Mouse (Mus musculus) intestine, embryonic 16.5 days (tissue): ENCODE measurements around the gene Asb7. TPM values are rescaled to one million over a fixed set of nuclear protein-coding genes. Genes with fewer than 3 reads are reported as not detected.

ENCODE experiments used
- ATAC-seq: fragments of 200-750 bp; cut with Nextera tagmentation; 2 replicates; pipeline ENCODE4 v1.8.0; 2017; ENCODE audit warnings: moderate TSS enrichment, moderate library complexity
- H3K27ac ChIP-seq: fragments of 300-500 bp; sonication (generic); 2 replicates; pipeline ENCODE4 v1.5.1; 2014; ENCODE audit warnings: mild to moderate bottlenecking, low read length
- H3K27me3 ChIP-seq: fragments of 300-500 bp; sonication (generic); replicated peaks from 2 replicates; pipeline ENCODE4 v1.6.1; 2014; ENCODE audit warnings: low read length, control low read depth, mixed read lengths; ENCODE audit not compliant: control insufficient read depth, insufficient read depth
- H3K36me3 ChIP-seq: fragments of 300-500 bp; sonication (generic); 2 replicates; pipeline ENCODE4 v1.6.1; 2014; ENCODE audit warnings: low read length, control low read depth; ENCODE audit not compliant: control insufficient read depth, insufficient read depth
- H3K4me1 ChIP-seq: fragments of 300-500 bp; sonication (generic); 2 replicates; pipeline ENCODE4 v1.6.1; 2014; ENCODE audit warnings: low read length, control low read depth, mixed read lengths; ENCODE audit not compliant: control insufficient read depth, insufficient read depth
- H3K4me2 ChIP-seq: fragments of 300-500 bp; sonication (generic); 2 replicates; pipeline ENCODE4 v1.6.1; 2014; ENCODE audit warnings: low read depth, low read length, control low read depth
- H3K4me3 ChIP-seq: fragments of 300-500 bp; sonication (generic); 2 replicates; pipeline ENCODE4 v1.5.1; 2014; ENCODE audit warnings: mild to moderate bottlenecking, low read length
- H3K9ac ChIP-seq: fragments of 300-500 bp; sonication (generic); 2 replicates; pipeline ENCODE4 v1.6.1; 2014; ENCODE audit warnings: low read depth, low read length
- H3K9me3 ChIP-seq: fragments of 300-500 bp; sonication (generic); 2 replicates; pipeline ENCODE4 v1.6.1; 2016; ENCODE audit warnings: low read length, control low read depth; ENCODE audit not compliant: control insufficient read depth
- WGBS: fragments of 180-500 bp; shearing (Covaris S2); extraction: QIAGEN DNeasy Blood & Tissue Kit; methylation state at CpG from one replicate; pipeline ENCODE4 v1.1.7; 2014; 5-methylcytosine and 5-hydroxymethylcytosine counted together
- polyA plus RNA-seq: library from polyadenylated mRNA; unstranded; fragments of >200 nt; fragmentation: Nextera tagmentation; extraction: Ambion mirVana; gene quantifications from 2 replicates; pipeline ENCODE4 v1.2.1, GENCODE M21; 2015

Asb7 gene
- polyA plus RNA-seq, 1 experiment from 2014 or later: 10.2 TPM

DNA sequence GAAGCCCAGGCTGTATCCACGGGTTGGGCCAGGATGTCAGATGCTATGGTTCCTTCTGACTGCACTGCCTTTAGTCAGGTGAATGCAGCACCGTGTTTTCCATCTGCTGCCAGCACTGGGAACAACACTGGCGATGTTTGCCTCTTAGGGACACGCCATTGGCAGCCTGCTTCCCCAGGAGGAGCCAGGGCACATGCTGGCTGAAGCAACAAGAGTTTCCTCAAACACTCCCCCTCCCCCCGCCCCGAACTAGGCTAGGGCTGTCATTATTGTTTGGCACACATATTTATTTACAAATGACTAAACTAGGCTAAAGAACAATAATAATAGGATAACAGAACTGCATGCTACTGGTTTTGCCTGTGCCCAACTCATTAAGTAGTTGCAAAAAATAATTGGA lies 56.0 kb downstream of the Asb7 start:
- no peak overlapping the region for H3K9ac ChIP-seq
- no peak overlapping the region for H3K4me3 ChIP-seq
- no peak overlapping the region for H3K4me2 ChIP-seq
- H3K27me3 ChIP-seq: no peaks in the 10 kb centered on the region
- no peaks in the 10 kb centered on the region for H3K4me1 ChIP-seq
- no peak for ATAC-seq
- WGBS: 72% methylated on average over 6 of the region's 6 CpGs
- H3K27ac ChIP-seq: no peak overlapping the region
- H3K36me3 ChIP-seq: no peaks in the 10 kb centered on the region
- no peaks in the 10 kb centered on the region for H3K9me3 ChIP-seq

DNA sequence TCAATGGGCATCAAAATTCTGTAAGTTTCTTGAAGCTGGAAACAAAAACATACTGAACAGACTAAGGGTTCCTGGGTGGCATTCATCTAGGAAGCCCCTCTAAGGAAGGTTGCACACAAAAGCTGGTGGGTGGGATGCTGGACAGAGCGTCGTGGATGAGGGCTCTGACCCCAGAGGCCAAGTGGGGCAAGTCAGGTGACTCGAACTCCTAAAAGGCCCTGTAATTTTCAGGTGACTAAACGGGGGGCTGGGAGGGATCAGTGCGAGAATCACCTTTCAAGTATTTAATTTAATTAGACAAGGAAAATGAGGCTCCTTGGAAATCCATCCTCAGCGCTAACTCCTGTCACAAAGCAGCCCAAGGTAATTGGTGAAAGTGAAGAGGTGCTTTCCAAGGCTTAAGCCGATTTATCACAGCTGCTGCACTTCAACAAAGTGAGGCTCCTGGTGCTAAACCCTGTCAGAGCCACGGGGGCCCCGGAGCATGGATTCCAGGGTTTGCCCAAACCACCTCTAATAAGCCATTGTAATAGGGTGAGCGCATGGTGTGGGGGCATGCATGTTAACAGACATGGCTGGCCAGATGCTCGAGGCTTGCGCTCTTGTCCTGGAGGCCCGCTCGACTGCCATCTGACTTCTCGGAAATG lies 59.1 kb downstream of the Asb7 start:
- no peak overlapping the region for H3K4me3 ChIP-seq
- 77% methylated on average over 15 of the region's 15 CpGs for WGBS
- H3K4me2 ChIP-seq: no peak overlapping the region
- no peaks in the 10 kb centered on the region for H3K27me3 ChIP-seq
- no peak overlapping the region for H3K9ac ChIP-seq
- no peak for ATAC-seq
- H3K9me3 ChIP-seq: no peaks in the 10 kb centered on the region
- H3K4me1 ChIP-seq: no peaks in the 10 kb centered on the region
- H3K27ac ChIP-seq: no peak overlapping the region
- H3K36me3 ChIP-seq: no peaks in the 10 kb centered on the region

DNA sequence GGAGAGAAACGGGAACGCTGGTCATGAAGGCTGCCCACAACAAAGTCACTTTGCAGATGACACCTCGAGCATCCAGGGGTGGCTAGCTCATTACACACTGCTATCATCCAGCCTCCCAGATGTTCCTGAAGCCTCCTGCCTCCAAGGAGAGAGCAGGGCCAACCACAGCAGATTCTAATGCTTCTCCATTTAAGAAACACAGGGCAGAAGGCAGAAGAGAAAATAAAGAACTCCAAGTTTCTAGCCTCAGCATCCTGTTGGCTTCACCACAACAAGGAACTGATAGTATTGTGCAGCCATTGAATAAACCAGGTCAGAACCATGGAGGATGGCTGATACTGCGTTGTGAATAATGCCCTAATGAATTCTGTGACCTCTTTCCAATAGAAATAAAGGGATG lies 60.0 kb downstream of the Asb7 start:
- ATAC-seq: no peak
- H3K9ac ChIP-seq: no peak overlapping the region
- no peaks in the 10 kb centered on the region for H3K4me1 ChIP-seq
- H3K27ac ChIP-seq: no peak overlapping the region
- H3K4me3 ChIP-seq: no peak overlapping the region
- H3K27me3 ChIP-seq: no peaks in the 10 kb centered on the region
- no peaks in the 10 kb centered on the region for H3K36me3 ChIP-seq
- H3K9me3 ChIP-seq: no peaks in the 10 kb centered on the region
- no peak overlapping the region for H3K4me2 ChIP-seq
- 70% methylated on average over 4 of the region's 4 CpGs for WGBS

DNA sequence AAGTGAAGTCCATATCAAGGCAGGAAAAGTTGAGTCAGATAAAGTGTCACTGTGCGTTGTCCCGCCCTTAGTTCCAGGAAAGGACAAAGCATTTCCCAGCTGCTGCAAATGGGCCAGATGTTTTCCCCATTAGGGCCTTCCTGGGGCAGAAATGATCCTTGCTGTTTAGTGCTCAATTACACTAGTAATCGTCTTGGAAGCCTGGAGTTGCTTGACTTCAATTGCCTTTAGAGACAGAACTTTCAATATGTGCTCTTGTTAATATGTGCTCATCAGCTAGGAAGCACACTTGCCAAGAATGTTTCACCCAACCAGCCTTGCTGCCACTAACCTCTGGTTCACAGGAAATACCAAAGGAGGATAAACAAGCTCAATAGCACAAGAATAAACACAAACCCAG lies 66.0 kb downstream of the Asb7 start:
- H3K36me3 ChIP-seq: no peaks in the 10 kb centered on the region
- H3K4me1 ChIP-seq: no peaks in the 10 kb centered on the region
- H3K9me3 ChIP-seq: no peaks in the 10 kb centered on the region
- H3K9ac ChIP-seq: no peak overlapping the region
- WGBS: 54% methylated on average over 3 of the region's 3 CpGs
- H3K27ac ChIP-seq: no peak overlapping the region
- no peak overlapping the region for H3K4me2 ChIP-seq
- peak; percentile 40; the same call in 1 of the 2 replicates for ATAC-seq
- H3K4me3 ChIP-seq: no peak overlapping the region
- H3K27me3 ChIP-seq: no peaks in the 10 kb centered on the region

DNA sequence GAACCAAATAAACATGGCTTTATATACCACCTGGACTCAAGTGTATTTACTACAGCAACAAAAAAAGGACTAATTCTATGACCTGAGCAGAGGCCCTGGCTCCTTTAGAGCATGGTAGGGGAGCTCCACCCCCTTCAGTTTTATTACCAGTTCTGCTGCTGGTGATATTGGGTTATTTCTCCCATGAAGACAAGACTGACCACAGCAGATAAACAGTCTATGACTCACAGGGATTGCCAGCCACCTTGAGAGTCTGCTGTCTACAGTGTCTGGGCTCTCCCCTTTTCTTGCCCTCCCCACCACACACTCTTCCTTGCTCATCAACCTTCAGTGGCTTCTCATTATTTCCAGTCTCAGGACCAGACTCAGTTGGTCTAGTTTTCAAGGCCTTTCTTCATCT lies 87.5 kb downstream of the Asb7 start:
- Histone ChIP-seq H3K9ac (no peak overlapping the region), H3K27ac (no peak overlapping the region), H3K27me3 (no peaks in the 10 kb centered on the region), H3K4me3 (no peak overlapping the region), H3K36me3 (no peaks in the 10 kb centered on the region), H3K4me1 (peaks cover 11% of the 10 kb centered on the region; the same call in 1 of the 2 replicates), H3K4me2 (no peak overlapping the region), H3K9me3 (no peaks in the 10 kb centered on the region)
- peak; percentile 66 for ATAC-seq

DNA sequence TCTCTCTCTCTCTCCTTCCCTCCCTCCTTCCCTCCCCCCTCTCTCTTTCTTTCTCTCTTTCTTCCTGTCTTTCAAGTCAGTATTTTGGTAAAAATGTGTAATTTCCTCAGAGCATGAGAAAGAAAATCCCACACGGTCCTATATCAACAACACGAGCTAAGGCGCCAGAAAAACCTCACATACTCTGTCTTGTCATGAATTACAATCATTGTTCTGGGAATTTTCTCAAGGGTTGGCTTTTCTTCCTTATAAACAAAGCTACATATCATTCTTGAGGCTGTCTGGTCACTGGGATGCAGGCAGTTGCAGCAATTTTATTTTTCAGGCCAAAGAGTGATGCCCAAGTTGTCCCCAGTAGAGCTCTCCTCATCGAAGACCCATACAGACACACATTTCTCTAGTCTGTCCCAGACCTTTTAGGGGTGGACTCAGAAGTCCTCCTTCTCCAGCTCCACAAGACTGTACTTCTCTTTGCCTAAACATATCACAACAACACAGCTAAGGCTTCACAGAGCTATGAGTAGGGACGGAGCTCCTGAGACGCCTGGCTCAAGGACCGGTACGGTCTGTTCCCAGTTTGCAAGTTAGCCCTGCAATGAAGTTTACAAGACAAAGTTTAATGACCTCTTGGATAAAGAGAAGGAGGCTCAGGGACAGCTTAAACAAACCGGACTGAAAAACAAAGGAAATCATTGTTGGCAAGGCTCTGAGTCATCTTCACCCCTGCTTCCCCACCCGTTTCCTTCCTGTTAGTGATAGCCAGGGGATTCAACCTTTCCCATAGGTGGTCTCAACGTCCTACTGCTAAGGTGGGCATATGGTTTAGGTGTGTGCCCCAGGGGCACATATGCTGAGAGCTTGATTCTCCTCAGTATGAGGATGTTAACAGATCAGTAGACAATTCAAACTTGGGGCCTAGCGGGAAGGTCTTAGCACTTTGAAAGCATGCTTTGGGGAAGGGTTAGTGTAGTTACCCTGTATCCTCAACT lies 88.5 kb downstream of the Asb7 start:
- Histone ChIP-seq H3K27me3 (no peaks in the 10 kb centered on the region), H3K4me1 (peaks cover 11% of the 10 kb centered on the region; the same call in 1 of the 2 replicates), H3K36me3 (no peaks in the 10 kb centered on the region), H3K4me2 (no peak overlapping the region), H3K27ac (peak overlapping the region; percentile 81), H3K4me3 (no peak overlapping the region), H3K9ac (no peak overlapping the region), H3K9me3 (no peaks in the 10 kb centered on the region)
- ATAC-seq: peak; percentile 72
- 37% methylated on average over 12 of the region's 12 CpGs for WGBS

DNA sequence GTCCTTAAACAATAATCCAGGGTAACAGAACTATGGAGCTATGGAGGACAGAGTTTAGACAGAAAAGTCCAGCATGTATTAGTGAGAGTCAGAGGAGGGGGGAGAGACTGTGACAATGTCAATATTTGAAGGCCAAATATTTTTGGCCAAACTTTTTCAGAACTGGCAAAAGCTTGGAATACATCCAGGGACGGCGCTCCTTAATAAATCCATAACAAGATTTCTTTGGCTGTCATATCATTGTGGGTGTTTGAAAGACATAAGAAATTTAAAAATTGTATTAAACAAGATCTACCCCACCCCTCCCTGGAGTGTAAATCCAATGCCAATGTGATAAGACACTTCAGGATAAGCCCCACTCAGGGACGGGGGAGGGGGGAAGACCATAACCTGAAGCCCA lies 89.3 kb downstream of the Asb7 start:
- Histone ChIP-seq H3K9me3 (no peaks in the 10 kb centered on the region), H3K4me2 (no peak overlapping the region), H3K4me3 (no peak overlapping the region), H3K36me3 (no peaks in the 10 kb centered on the region), H3K27ac (peak overlapping the region; percentile 81; the same call in 1 of the 2 replicates), H3K4me1 (peaks cover 11% of the 10 kb centered on the region; the same call in 1 of the 2 replicates), H3K27me3 (no peaks in the 10 kb centered on the region), H3K9ac (no peak overlapping the region)
- 59% methylated on average over 3 of the region's 3 CpGs for WGBS
- ATAC-seq: peak; percentile 31; the same call in 1 of the 2 replicates

DNA sequence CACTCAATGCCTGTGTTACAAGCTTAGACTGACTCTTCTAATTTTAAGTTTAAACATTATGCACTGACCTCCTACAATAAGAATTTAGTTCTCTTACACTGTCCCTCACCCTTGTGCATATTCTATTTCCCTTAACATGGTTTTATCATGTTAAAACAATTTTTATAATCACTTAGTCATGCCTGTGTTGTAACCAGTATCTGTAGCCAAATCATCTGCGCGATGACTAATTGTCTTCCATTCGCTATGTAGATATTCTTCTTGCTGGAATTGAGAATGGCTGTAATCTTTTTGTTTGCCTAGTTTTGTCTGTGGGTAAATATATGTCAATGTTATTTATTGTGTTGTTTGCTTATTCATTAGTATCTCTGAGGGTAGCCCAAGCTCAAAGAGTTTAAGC lies 91.5 kb downstream of the Asb7 start:
- Histone ChIP-seq H3K4me1 (peaks cover 11% of the 10 kb centered on the region; the same call in 1 of the 2 replicates), H3K4me3 (no peak overlapping the region), H3K27ac (no peak overlapping the region), H3K9me3 (no peaks in the 10 kb centered on the region), H3K9ac (no peak overlapping the region), H3K36me3 (no peaks in the 10 kb centered on the region), H3K4me2 (no peak overlapping the region), H3K27me3 (no peaks in the 10 kb centered on the region)
- ATAC-seq: no peak
- WGBS: 91% methylated on average over 3 of the region's 3 CpGs
